Mouse (Mus musculus) lung, adult 2 months (tissue): Measurements from ENCODE around the gene Mest.

Experiments
- CTCF ChIP-seq: fragments of 200-500 bp; IDR thresholded peaks from 2 replicates; pipeline ENCODE4 v1.5.1; 2011; ENCODE audit warnings: mild to moderate bottlenecking, low read length, control low read depth; ENCODE audit not compliant: insufficient read depth
- POLR2A ChIP-seq: fragments of 200-500 bp; IDR thresholded peaks from 2 replicates; pipeline ENCODE4 v1.6.1; 2011; ENCODE audit warnings: low read depth, mild to moderate bottlenecking, control low read depth, low read length, borderline replicate concordance; ENCODE audit errors: extremely low read depth

DNA sequence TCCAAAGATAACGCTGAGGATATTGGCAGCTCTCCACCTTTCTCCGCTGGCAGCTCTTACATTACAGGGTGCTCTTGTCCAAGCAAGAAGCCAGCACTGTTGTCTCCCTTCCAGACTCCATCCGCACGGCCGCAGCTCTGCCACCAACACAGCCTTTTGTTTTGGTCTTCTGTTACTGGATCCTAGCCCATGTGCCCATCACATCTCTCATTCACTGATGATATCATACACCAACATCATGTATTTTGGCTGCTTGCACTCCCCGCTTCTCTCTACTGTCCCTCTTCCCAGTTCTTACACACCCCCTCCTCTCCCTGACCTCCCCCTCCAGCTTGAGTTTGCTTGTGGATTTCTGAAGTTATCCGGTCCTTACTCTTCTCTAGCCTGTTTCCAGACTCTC lies 6.6 kb upstream of the Mest start:
- TF ChIP-seq POLR2A: no peak
- no peak for TF ChIP-seq CTCF
